Mouse (Mus musculus) layer of hippocampus, postnatal 14 days (tissue): ENCODE results near the gene Fam92a. TPM values are rescaled to one million over a fixed set of nuclear protein-coding genes. Genes with fewer than 3 reads are reported as not detected.
A peak's percentile ranks its signal among the peaks of the same experiment; 100 is the strongest.
"Not testable (repeated sequence)": the region's sequence is repeated elsewhere in the genome, so short reads cannot be mapped to it uniquely, and the experiment has no call there.

Source experiments
- DNase-seq, 2 experiments: peaks; one replicate each; pipeline ENCODE4 v3.0.0; 2021 to 2022; ENCODE audit warnings: low spot score in 2 of 2, mixed read lengths in 1 of 2
- long read RNA-seq, 2 experiments: library from polyadenylated mRNA; stranded (forward); transcript quantifications; one replicate each; pipeline ENCODE4 v2.0.0; 2021
- total RNA-seq, 2 experiments: library from RNA; stranded (reverse); gene quantifications; 2 replicates each; pipeline ENCODE4 v1.2.3; 2021

The Fam92a gene
- 10 to 100 TPM; 71.8 to 77.8 TPM for total RNA-seq
- long read RNA-seq, experiment 1, partial matches to known transcripts = 0 of 8 reads
- long read RNA-seq, experiment 1, other reads (novel, unspliced or antisense) = 7 of 8 reads
- long read RNA-seq, experiment 2, partial matches to known transcripts = 2 of 8 reads
- long read RNA-seq, experiment 2, other reads (novel, unspliced or antisense) = 5 of 8 reads

DNA sequence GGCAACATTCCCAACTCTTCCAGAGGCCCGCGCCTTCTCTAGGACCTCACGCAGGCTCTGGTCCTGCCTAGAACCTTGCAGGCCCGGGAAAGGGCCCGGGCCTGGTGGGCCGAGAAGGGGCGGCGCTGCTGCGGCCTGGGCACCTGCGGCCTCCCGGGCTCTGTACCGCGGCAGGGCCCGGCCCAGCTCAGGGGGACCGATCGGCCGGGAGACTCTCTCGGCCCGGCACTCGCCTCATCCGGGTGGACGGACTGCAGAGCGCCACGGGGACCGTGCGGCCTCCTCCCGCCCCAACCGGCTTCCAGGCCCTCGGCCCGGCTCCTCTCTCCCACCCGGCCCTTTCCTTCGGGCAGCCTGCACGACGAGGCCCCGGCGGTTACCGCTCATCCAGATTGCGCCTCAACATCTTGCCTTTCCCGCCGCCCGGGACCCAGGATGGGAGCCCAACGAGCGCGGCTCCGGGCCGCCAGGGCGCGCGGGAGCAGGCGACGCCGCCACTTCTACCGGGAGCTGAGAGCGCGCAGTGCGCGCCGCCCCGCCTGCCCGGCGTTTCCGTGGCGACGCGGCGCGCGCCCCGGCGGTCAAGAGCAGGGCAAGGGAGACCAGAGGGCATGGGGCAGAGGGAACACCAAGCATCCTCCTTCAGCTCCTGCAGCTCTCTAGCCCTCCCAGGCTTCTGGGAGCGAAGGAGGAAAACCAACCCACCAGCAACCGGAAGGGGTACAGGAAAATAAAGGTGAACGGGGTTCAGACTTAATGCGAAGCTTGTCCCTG, at the start of gene Fam92a:
Fam92a (minus strand) TSS at position 698 of the 774 bp plus-strand sequence.
- DNase-seq = peak; percentile 44 to 70

DNA sequence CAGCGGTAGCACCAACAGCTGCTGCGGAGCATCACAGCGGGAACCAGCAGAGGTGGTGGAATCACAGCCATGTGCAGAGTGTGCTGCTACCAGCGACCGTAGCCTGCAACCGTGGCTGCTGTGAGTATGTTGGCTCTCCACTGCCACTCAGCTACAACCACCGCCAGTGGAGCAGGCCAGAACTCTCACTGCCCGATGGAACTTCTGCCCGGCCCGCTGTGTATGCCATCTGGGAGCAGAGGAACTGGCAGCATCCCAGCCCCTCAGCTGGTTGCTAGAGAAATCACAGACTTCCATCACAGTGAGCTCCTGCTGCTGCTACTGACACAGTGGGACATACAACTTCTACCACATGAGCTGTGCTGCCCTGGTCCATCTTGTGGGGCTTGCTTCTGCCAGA, 7.2 kb upstream of the Fam92a start:
- DNase-seq = peak; percentile 73 to 81

DNA sequence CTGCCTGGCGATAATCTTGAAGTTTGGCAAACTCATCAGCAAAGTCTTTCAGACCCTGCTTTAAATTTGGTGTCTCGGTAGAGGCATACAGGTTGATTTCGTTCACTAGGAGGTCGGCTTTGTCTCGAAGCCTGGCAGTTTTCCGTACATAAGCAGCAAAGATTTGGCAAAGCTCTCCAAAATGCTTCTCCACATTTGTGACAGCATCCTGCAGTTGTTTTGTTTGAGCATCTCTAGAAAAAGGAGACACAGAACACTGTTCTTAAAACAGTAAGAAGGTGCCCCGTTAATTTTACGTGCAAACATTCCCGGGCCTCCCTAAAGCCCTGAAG, 863 bp downstream of the Fam92a start:
- DNase-seq = no peak

DNA sequence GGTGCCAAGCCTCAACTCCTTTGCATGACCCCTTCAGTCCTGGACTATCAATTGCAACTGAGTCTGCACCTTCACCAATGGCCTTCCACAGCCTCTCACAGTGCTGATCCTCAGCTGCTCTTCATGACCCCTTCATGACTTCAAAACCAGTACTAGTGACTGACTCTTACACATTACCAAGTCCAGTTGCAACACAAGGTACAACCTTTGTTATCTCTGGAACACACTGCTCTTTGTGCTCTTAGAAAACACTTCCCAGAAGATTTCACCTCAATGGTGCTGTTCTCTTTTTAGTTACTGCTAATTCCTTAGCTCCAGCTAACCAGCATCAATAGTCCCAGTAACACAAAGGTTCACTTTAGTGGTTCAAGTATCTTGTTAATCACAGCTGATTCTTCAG, 24.2 kb downstream of the Fam92a start:
- DNase-seq = no peak

DNA sequence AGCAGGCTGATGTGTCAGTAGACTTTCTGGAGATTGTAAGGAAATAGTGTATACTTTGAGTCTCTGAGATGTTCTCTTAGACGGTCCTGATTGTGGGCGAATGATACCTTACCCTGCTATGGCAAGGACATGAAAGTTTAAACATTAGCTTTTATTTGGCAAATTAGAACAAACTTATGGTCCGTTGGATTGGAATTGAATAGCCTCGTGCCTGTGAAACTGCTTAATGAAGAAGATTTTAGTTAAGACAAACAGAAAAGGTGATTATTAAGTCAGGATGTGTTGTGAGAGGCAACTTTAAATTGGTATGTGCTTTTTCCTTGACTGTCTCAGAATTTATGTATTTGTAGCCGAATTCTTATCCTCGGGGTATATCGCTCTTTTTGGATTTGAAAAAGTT, 30.3 kb downstream of the Fam92a start:
- not testable (repeated sequence) for DNase-seq

DNA sequence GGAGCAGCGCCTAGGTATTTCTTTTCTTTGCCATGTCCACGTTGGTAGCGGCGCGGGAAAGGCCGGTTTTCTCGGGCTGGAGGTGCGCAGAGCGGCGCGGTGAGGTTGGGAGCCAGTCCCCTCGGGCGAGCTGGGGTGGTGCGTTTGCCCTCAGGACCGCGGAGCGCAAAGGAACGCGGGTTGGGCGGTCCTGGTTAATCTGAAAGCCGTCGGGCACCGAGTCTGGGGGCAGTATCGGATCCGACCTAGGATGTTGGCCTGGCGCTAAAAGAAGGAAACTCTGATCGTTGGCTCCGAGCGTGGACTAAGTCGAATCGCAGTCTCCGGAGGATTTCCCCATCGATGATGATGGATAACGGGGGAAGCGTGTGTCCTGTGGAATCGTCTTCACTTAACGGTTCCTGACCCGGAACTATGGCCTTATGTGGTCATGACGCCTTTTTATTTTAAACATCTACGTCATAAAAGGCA, 31.2 kb downstream of the Fam92a start:
- not testable (repeated sequence) for DNase-seq

DNA sequence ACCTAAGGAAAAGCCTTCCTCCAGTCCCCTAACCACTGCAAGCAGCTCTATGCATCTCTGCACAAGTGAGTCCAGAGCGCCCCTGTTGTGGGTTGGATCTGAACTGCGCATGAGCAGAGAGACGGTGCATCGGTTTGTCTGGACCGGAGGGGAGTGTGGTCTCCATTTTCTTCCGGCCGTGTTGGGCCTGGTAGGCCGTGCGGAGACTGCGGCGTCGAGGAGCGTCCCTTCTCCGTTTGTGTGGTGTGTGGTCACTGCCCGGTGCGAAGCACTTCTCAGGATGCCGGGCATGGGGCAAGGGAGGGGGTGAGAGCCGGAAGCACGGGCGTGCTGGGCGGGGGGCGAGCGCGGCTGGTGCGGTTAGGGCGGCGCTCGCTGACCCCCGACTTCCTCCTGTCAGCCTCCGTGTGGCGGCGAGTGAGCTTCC, 31.7 kb downstream of the Fam92a start, which contains the start of gene Rbm12b1:
Rbm12b1 (plus strand) TSS at position 124 of the 427 bp plus-strand sequence.
- peak; percentile 88 to 90 for DNase-seq

Other genes with a start within 250 kb of the Fam92a start
- gene Gm10604, start 190.8 kb downstream of the Fam92a start, total RNA-seq = not detected
- 10 to 100 TPM; 17.2 TPM for gene Rbm12b2, start 82.6 kb downstream of the Fam92a start, total RNA-seq
- gene Rbm12b1, start 31.8 kb downstream of the Fam92a start, total RNA-seq = 10 to 100 TPM; 16.6 to 21.2 TPM